Mouse (Mus musculus) liver, adult 10 weeks (tissue): ENCODE results near the gene Crk. TPM values are rescaled to one million over a fixed set of nuclear protein-coding genes. Genes with fewer than 3 reads are reported as not detected.

Experiments used
- polyA plus RNA-seq: library from polyadenylated mRNA; stranded (reverse); fragments of 350-450 nt; fragmentation: Illumina TruSeq; extraction: RNeasy Lipid Tissue Mini Kit (QIAGEN cat#74804); gene quantifications from one replicate; pipeline ENCODE4 v1.2.3, GENCODE M21; 2014; ENCODE audit warnings: low read depth, low replicate concordance

The Crk gene
- 101 TPM for polyA plus RNA-seq

DNA sequence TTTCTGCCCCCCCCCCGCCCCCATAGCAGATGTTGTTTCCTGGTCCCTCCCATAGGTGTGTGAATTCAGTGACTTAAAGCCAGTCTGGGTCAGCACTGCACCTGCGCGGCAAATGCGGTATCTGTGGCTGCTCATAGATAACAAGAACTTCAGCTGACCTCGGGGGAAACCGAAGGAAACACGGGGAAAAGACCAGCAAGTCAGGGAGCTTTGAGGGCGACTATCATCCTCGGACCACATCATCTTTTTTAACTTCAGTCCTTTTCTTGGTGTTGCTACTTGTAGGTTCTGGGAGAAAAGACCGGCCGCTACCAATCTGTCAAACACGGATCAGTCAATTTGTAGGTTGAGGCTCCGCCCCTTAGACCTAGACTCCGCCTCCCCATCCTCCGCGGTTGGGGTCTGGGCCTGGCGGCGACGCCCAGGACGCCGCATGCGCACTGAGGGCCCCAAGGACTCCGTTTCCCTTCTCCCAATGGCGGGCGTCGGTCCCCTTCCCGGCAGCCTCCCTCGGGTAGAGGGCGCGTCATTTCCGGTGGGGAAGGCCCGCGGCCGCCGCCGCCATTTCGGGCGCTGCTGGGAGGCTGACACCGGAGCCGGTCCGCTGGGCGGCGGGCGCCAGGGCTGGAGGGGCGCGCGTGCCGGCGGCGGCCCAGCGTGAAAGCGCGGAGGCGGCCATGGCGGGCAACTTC lies at the start of gene Crk:
Gene Crk (plus strand): TSS at position 513 of the 692 bp plus-strand sequence.

DNA sequence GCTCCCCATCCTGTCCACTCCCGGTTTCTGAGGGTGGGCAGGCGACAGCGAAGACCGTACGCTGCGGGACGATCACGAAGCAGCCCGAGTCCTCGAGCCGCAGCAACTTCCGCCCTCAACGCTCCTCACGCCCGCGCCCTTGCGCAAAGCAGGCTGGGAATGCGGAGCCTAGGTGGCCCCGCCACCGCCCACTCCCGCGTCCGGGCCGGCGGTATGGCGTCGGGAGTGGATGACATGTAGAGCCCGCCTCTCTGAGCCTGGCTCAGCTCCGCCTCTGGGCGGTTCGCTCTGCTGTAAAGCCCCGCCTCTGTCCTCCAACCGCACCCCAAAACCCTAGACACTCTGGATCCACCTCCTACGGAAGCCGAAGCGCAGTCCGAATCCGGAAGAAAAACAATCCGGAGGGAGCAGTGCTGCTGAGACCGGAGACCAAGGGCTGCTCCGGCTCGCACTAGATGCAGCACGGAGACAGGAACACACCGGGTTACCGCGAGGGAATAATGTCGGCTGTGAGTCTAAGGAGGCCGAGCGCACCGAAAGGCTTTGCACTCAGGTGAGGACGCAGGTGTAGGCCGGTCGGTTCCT lies 48.3 kb upstream of the Crk start, which contains the start of gene Inpp5k:
Gene Inpp5k (plus strand): TSS at position 344 of the 585 bp plus-strand sequence.

DNA sequence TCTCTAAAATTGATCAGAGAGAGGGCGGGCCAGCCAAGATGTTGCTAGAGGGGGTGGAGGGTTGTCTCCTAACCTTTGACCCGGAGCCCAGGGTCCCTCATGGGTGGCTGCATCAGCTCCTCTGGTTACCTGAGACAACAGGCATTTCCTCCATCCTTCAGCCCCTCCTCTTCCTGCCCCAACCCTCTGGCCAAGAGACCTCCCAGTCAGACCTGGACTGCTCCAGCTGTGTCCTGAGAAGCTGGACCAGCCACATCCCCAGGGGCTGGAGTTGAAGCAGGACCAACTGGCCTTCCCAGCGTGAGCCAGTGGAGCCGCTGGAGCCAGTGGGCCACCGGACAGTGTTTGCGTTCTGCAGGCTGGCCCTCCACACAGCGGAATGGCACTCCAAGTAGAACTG lies 28.7 kb upstream of the Crk start, which contains the start of gene Myo1c:
Gene Myo1c (plus strand): TSS at position 194 of the 400 bp plus-strand sequence.

DNA sequence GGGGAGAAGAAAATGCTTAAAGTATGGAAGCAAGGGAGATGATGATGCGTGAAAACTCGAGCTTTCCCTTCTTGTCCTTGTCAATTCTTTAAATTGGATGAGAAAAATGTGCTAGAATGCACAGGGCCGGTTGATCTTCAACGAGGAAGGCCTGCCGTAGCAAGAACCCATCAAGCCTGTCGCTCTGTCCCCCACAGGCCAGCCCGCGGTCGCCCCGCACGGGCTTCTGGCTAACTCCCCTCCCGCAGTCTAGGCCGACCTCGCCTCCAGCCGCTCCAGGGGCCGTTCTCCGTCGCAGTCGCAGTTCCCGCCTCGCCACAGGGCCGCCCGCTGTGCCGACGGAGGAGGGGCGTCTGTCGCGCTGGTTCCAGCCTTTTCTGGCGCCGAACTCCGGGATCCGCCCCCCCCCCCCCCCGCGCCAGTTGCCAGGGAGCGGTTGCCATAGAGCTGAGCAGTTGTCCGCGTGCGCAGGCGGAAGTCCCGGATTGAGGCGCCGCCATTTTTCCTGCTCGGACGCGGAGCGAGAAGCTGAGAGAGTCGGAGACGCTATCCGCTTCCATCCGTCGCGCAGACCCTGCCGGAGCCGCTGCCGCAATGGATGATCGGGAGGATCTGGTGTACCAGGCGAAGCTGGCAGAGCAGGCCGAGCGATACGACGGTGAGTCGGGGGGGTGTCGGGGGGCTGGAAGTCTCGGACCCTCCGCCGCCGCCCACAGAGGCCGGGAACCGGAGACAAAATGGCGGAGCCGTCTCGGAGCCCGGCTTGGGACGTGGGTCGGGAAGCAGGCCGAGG lies 53.6 kb downstream of the Crk start, which contains the start of gene Ywhae:
Gene Ywhae (plus strand): TSS at position 436 of the 793 bp plus-strand sequence.

Other genes with a start within 250 kb of the Crk start
- gene Serpinf2, start 239.7 kb upstream of the Crk start, polyA plus RNA-seq, result 152 TPM
- 0.90 TPM for gene Wdr81, start 224.5 kb upstream of the Crk start, polyA plus RNA-seq
- 179 TPM for gene Tlcd2, start 217.5 kb upstream of the Crk start, polyA plus RNA-seq
- gene Prpf8, start 192.4 kb upstream of the Crk start, polyA plus RNA-seq, result 23.2 TPM
- 3.7 TPM for gene Rilp, start 169.2 kb upstream of the Crk start, polyA plus RNA-seq
- 0.40 TPM for gene Scarf1, start 165.7 kb upstream of the Crk start, polyA plus RNA-seq
- 1.4 TPM for gene Slc43a2, start 147.6 kb upstream of the Crk start, polyA plus RNA-seq
- 56.5 TPM for gene Pitpna, start 91.2 kb upstream of the Crk start, polyA plus RNA-seq
- 12.9 TPM for gene Inpp5k, start 48.3 kb upstream of the Crk start, polyA plus RNA-seq
- gene Myo1c, start 28.8 kb upstream of the Crk start, polyA plus RNA-seq, result 2.9 TPM
- 577 TPM for gene Ywhae, start 53.6 kb downstream of the Crk start, polyA plus RNA-seq
- not detected for gene Doc2b, start 116.8 kb downstream of the Crk start, polyA plus RNA-seq